Mouse (Mus musculus) liver, adult (tissue): ENCODE data around the gene Fuca1.

Source experiments
- GATA4 ChIP-seq: IDR thresholded peaks from 2 replicates; pipeline ENCODE4 v1.6.1; 2014; ENCODE audit warnings: mild to moderate bottlenecking, low read length; ENCODE audit not compliant: insufficient replicate concordance

Fuca1 gene

GRCm38 (mm10) chr4:135902606-135903242 lies 17.8 kb upstream of the Fuca1 start:
- no peak for TF ChIP-seq GATA4

DNA sequence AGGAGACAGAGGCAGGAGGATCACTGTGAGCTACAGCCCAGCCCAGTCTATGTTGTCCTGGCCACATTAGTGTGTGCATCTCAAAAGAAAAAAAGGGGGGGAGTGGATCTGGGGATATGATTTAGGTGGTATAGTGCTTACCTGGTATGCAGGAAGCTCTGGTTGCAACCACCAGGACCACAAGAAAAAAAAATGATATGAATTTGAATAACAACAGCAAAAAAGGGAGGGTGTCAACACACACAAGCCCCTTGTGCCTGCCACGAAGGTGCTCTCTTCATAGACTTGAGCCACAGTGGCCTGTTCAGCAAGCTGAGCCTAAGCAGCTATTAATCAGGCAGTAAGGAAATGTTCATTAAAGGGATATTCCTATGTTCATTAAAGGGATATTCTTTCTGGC lies 15.7 kb upstream of the Fuca1 start:
- TF ChIP-seq GATA4 = no peak

DNA sequence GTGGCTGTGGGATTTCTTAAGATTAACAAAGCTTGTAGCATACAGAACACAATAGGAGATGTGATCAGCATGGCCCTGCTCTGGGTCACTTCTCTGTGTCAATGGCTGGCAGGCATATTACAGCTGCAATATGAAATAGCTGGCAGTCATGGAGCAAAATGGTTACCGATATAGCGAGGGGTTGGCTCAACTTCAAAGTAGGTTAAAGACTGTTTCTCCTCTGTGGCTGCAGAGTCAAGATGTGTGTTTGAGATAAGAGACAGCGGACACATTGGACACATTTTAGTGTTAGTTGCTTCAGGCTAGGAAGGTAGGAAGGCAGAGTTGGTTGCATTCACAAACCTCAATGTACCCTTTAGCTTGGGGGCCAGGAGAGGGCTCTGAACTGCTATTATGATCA lies 13.9 kb upstream of the Fuca1 start:
- TF ChIP-seq GATA4 = no peak

DNA sequence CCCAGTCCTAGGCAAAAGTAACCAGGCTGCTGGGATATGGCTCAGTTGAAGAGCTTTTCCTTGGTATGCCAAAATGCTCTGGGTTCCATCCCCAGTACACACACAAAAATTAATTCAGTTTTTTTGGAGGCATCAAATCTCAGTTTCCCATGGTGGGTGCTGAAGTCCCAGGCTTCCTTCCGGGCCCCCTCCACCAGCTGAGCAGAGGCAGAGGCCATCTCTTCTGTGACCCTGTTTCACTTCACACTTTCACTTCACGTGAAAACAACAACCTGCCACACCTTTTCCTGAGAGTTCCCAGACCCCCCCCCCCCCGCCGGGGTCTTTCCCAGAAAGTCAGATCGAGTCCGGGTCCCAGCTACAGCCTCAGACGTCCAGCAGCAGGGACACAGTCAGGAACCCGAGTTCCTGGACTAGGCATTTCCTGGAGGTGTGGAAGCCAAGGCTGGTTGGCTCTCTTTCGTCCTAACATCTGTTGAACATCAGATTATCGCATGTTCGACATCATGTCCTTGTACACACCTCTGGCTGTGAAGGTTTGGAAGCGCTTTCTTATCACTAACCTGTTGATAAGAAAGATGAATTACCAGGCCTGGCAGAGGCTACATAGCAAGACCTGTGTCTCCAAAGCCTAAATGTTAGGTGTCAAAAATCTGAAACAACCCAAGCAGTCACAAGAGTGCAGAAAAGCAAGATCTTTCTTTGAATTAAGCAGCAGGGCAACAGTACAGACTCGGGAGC lies 11.0 kb upstream of the Fuca1 start:
- TF ChIP-seq GATA4 = no peak

DNA sequence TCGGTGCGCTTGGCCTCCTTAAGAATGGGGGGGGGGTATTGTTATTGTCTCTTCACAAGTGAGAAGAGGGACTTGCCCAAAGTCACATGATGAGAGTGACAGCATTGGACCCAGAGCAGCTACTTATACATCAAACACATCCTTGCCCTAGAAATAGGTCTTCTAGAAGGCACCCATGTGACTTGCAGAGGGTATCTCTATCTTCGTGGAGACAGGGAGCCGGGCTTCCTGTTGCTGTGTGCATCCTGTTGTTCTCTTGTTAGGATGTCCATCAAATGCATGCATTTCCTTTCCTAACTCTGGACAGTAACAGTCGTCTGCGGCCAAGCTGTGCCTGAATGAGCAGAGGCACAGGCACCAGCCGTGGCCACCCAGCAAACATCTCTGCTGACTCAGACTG lies 9.0 kb upstream of the Fuca1 start:
- TF ChIP-seq GATA4 = peak; percentile 90; the same call in 1 of the 2 replicates

DNA sequence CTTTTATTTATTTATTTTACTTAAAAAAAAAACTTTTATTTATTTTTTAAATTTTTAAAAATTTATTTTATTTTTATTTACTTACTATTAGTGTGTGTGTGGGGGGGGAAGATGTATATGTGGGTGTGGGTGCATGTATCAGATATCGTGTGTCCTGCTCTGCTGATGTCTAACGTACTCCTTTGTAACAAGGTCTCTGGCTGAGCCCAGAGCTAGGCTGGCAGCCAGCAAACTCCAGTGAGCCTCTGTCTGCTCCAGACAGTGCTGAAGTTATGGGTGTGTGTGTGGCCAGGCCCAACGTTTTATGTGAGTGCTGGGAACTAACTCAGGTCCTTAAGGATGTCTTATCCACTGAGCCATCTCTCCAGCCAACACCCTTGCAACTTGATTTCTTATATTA lies 8.4 kb upstream of the Fuca1 start:
- TF ChIP-seq GATA4 = no peak

GRCm38 (mm10) chr4:135912835-135913234 lies 7.7 kb upstream of the Fuca1 start:
- TF ChIP-seq GATA4 = no peak

DNA sequence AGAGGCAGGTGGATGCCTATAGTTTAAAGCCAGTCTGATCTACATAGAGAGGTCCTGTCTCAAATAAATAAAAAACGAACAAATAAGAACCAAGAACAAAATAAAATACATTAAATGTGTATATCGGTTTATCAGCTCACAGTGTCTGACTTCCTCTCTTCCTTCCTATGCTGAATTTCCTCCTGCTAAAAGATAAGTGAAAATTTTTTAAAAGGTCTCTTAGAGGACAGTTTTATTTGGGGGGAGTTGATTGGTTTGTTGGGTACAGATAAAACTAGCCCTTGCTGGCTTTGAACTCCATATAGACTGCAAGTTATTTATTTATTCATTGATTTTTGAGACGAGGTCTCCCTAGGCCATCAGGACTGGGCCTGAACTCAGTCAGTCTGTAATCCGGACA lies 7.1 kb upstream of the Fuca1 start:
- peak; percentile 83 for TF ChIP-seq GATA4

DNA sequence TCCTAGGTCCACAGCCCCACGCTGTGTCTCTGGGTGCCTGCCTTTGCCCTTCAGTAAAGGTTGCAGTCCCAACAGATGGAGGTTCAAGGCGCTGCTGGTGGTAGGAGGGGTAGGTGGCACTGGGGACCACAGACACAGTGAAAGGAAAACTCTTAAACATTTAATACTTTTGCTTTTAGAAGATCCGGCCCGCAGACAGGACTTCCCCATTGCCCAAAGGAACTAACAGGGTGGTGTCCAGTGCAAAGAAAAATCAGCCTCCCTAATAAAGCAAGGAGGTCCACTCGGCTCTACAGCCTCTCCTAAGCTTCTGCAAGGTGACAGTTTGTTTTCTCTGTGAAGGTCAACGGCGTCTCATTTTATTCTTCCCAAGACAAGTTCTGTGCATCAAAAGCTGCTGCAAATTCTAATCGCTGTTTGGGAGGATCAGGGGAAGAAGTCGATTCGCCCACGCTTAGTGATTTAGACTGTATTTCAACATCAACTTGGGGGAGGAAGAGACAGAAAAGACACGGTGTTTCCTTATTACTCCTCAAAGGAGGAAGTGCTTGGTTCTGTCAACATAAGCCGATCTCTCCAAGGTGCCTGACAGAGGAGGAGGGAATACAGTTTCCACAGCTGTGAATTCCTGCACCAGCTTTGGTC lies 1.8 kb upstream of the Fuca1 start:
- TF ChIP-seq GATA4 = no peak

DNA sequence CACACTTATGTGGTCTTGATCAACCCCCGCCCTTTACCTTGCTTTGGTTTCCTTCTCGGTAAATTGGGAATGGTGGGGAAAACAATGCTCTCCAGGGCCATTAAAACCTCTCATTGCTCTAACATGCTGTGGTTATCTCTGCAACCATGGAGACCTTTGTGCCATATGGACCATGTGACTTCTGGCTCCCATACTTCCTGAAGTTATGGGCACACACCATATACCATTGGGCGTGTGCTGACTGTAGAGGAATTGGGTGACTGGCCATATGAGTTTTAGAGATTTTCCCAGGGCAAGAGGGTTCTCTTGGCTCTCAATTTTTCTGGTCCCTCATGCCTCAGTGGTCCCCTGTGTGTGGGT lies 1.3 kb upstream of the Fuca1 start:
- TF ChIP-seq GATA4 = no peak

DNA sequence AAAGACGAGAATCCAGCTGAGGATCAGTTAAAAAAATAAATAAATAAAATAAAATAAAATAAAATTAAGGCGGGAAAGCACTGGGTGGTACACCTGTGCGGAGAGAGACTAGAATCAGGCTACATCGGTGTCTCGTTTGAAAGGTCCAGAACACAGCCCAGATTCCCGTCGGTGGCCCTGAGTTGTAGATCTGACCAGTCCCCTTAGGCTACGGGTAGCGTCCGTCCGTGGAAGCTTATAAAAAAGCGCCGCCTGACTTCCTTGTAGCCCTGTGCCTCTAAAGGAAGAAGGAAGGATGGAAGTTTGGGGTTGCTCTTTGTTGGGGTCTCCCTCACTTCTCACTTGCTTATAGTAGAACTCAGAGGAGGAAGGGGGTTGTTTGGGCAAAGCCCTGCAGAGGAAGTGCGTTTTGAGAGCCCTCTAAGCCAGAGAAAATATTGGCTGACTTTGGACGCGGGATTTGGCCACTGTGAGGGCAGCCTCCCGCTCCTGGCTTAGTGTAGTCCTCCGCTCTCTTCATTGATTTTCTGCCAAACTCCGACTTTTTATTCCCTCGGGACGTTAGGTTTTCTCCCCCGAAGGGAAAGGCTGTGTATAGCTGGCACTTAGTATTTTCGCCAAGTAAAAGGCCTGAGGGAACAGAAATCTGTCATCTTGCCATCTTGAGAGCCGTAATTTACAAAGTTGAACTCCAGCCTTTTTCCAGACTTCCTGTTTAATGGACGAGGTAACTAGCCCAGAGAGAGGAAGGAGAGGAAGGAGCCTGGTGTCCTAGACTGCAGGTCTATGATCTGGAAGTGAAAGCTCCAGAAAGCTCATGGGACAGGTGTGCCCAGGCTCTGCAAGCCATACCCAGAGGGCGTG lies 954 bp downstream of the Fuca1 start:
- no peak for TF ChIP-seq GATA4

DNA sequence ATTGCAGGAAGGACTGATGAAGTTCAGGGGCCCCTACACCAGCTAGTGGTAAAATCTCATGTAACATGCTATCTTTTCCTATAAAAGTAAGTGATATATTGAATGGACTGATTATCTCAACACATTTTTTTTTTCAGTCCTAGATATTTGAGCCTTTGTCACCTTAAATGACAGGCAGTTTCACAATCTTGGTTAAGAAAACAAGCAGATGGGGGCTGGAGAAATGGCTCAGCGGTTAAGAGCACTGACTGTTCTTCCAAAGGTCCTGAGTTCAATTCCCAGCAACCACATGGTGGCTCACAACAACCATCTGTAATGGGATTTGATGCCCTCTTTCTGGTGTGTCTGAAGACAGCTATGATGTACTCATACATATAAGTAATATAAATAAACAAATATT lies 1.7 kb downstream of the Fuca1 start:
- TF ChIP-seq GATA4 = no peak

- no peak for TF ChIP-seq GATA4
Observed at GRCm38 (mm10) chr4:135924418-135924817, 3.9 kb downstream of the Fuca1 start.

- no peak for TF ChIP-seq GATA4
Observed at GRCm38 (mm10) chr4:135925341-135925740, 4.8 kb downstream of the Fuca1 start.

- TF ChIP-seq GATA4 = no peak
Observed at GRCm38 (mm10) chr4:135926195-135926808, 5.8 kb downstream of the Fuca1 start.
